Mouse (Mus musculus) frontal cortex, postnatal 36 days (tissue): ENCODE measurements around the gene Mapk8ip3.

ENCODE experiments used
- DNase-seq, 2 experiments: peaks; one replicate each; pipeline ENCODE4 v3.0.0; 2022; ENCODE audit warnings: low spot score in 2 of 2

The Mapk8ip3 gene

DNA sequence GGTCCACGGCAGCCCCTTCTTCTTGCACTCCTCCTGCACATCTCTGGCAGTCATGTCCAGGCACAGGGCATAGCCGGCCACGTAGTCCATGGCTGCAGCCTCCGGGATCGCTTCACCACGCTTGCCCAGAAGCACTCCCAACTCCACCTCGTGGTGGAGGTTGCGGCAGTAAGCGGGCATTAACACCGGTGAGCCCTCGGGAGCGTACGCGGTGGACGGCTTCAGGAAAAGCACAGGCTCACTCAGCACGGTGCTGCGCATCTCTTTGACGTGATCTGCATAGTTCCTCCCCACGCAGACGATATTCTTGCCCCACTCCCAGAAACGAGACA lies 87.1 kb downstream of the Mapk8ip3 start:
- DNase-seq, result no peak

DNA sequence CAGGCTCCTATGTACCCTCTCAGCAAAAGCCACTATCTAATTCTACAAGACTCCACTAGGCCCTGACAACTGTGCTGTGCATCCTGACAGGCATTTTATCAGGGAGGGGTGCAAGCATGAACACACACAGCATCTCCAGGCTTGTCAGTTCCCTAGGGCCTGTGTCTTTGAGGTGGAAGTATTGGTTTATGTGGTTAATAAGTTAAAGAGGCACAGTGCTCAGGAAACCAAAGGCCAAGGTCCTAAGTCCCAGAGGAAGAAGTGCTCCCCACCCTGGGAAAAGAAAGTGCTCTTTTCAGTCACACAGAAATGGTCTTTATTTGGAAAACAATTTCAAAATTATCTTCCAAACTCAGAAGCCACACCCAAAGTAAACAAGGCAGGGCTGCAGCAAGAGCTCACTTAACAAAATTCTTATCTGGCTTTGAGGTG lies 88.2 kb downstream of the Mapk8ip3 start:
- no peak for DNase-seq

DNA sequence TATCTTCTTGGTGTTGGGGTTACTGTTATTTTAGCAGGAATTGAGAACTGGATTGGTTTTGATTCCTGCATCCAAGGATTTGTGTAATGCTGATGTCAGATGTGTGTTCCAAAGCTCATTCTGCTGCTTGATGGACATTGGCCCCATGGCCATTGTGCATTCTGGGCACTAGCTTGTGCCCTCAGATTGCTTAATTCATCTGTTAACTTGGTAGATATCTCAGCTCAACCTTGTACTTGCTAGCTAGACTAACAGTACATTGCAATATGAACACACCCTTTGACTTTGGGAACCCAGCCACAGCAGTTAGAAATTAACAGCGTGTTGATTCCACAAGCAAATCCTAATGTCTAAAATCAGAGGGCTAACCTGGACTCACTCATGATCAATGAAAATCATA lies 89.4 kb downstream of the Mapk8ip3 start:
- DNase-seq, result no peak

DNA sequence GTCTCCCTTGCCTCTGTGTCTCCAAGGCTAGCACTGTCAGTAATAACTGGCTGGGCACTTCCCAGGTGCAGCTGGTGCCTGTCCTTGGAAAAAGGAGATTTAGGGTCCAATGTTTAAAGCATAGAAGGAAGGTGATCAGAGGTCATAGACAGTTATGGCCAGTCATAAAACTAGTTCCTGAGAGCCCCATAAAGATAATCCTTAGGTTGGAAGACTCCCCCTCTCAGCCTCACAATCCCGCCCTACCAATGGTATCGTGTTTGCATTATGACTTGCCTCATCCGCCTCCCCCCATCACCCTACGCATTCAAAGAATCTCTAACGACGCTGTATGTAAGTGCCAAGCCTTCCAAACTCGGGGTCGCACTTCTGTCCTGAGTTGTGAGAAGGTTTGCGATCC lies 92.3 kb downstream of the Mapk8ip3 start:
- no peak for DNase-seq

DNA sequence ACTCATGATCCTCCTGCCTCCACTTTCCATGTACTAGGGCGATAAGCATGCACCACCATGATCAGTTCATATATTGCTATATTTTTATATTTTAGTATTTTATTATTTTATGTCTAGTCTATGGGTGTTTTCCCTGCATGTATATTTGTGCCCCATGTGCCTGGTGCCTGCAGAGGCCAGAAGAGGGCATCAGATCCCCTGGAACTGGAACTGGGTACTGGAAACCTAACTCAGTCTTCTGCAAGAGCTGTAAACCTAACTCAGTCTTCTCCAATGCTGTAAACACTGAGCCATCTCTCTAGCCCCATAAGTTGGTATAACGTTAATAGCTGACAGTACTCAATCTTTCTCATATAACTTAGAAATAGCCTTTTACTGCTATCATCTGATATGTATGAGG lies 94.1 kb downstream of the Mapk8ip3 start:
- no peak for DNase-seq
